Mouse (Mus musculus): ENCODE data around the gene Rapgef1. TPM values are rescaled to one million over a fixed set of nuclear protein-coding genes. Genes with fewer than 3 reads are reported as not detected.

Rapgef1 gene
- total RNA-seq, 2 experiments from 2014 or later: 45.4 to 49.9 TPM

DNA sequence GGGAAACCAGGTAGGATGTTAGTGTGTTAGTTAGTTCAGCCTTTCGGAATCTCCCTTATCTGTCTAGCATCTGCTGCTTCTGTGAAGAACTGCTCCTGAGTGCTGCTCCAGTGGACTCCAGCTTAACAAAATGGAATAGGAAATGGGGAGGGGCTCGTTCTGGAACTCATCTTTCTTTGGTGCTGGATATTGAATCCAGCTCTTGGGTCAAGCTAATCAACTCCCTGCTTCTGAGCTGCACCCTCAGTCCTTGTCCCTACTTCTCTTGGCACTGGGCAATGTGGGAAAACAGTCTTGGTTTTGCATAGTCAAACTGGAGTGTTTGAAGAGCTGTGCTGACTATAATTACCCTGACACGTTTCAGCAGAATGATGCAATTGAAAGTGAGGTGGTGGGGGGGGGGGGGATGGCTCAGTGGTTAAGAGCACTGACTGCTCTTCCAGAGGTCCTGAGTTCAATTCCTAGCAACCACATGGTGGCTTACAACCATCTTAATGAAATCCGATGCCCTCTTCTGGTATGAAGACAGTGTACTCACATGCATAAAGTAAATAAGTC, 25.6 kb downstream of the Rapgef1 start:
- DNase-seq: no peak

DNA sequence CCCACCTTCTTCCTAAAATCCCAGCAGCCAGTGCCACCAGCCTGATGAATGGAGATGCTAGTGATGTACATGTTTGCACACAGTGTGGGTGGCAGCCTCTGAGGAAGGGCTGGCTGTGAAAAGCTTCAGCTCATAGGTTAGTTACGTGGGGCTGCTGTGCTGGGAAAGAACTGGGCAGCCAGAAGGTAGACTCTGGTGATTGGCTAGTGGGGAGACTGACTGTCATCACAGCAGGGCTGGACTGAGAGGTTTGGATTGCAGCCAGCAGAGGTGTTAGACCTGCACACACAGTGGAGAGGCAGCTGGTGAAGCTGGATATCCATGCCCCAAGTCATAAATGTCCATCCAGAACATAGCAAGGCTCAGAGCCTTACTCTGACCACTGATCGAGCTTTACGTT, 27.1 kb downstream of the Rapgef1 start:
- no peak for DNase-seq

DNA sequence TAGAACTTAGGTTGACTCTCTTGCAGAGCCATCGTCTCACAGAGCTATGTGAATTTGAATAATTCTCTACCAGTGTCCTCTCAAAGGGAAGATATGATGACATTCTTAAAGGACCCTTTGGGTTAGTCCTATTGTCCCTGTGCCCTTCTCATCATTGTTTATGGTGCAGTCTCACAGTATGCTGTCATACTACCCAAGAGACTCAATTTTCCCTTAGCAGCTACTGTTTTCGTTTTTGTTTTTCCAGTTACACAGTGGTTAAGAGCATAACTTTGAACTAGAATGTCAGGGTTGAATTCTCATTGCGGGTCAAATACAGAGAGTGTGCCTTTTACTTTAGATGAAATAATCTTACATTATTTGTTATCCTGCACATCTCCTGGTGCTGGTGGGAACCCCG, 27.6 kb downstream of the Rapgef1 start:
- no peak for DNase-seq

DNA sequence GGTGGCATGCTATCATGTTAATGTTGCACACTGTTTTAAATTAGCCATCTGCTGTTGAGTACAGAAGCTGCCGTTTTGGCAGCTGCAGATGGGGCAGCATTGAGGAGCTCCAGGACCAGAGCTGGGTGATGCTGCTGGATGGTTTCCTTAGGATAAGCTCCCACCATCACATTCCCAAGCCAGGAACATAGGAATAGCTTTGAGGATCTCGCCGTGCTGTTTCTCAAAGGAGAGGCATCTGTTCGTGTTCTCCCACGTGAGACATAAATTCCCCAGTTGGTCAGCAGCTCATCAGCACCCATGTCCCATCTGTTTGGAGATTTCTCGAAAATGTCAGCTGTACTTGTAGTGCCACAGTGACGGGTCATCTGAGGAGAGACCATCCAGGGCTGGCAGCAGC, 28.3 kb downstream of the Rapgef1 start:
- DNase-seq: no peak

DNA sequence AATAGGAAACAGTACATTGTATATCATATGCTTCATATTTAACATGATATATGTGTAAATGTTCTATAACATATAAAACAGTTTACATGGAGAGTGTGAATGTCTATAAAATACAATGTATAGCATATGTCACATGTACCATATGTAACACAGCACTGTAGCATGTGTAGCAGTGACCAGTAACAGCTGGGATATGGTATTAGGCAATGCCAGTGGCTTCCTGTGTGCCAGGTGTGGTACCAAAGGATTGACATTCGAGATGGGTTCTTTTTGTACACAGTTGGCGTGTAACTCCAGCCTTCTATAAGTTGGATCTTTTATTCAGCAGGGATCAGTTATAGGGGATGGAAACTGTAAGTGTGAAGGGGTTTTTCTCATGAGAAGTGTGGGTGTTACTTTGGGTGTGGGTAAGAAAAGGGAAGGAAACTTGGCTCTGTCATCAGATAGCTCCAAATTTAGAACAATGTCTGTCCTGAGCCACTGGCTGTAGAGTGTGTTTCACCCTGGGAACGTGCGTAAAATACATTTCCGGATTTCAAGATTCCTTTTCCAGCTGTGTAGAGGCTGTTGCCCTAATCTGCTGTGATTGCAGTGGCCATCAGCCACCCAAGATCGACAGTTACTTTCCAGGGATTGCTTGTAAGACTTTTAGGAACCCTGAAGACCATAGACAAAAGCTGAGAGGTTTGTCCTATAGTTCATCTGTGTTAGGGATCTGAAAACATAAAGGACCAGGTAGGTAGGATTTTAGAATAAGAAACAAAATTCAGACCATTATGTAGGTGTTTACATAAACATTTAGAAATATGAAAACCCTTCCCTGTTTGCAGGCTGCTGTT, 29.7 kb downstream of the Rapgef1 start:
- no peak for DNase-seq

- peak; percentile 57 to 74 for DNase-seq
These were observed 30.4 kb downstream of the Rapgef1 start for GRCm38 (mm10) chr2:29649795-29650457.

GRCm38 (mm10) chr2:29651876-29652275, 32.4 kb downstream of the Rapgef1 start:
- no peak for DNase-seq

- no peak for DNase-seq
These were observed 35.9 kb downstream of the Rapgef1 start for GRCm38 (mm10) chr2:29655433-29655832.

DNA sequence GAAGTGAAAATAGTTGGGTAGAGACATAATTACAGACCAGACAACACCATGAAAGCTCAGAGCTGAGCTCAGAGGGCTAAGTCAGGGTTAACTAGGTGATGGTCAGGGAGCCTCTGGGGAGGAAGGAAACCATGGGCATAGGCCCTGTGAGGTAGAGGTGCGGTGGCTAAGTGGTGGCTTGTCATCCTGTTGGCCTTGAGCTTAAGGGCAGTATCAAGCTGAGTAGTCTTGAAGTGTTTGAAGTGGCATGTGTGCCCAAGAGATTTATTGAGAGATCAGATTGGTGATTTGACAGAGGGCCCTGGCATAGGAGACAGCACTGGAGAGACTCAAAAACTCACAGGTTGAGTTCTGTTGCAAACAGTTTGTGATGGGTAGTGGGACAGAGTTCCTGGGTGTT, 36.6 kb downstream of the Rapgef1 start:
- no peak for DNase-seq

GRCm38 (mm10) chr2:29657089-29657488, 37.6 kb downstream of the Rapgef1 start:
- no peak for DNase-seq

DNA sequence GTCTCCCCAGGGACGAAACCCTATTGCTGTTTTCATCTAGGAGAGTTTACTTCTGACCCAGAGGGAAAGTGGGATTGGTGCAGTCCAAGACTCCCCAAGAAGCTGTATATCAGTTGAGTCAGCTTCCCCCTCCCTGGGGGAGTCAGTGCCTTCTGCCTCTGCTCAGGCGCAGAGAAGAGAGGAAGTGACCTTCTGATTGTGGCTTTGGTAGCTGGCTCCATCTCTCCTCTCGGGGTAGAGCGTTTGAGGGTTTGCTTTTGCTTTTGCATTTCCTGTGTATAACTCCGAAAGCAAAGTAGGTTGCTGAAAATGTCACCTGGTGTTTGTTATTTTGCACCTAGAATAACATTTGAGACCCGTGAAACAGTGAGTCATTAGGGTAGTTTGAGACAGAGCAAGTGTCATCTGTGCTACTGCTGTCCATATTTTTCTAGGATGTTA, 42.3 kb downstream of the Rapgef1 start:
- peak; percentile 45 to 69 for DNase-seq

DNA sequence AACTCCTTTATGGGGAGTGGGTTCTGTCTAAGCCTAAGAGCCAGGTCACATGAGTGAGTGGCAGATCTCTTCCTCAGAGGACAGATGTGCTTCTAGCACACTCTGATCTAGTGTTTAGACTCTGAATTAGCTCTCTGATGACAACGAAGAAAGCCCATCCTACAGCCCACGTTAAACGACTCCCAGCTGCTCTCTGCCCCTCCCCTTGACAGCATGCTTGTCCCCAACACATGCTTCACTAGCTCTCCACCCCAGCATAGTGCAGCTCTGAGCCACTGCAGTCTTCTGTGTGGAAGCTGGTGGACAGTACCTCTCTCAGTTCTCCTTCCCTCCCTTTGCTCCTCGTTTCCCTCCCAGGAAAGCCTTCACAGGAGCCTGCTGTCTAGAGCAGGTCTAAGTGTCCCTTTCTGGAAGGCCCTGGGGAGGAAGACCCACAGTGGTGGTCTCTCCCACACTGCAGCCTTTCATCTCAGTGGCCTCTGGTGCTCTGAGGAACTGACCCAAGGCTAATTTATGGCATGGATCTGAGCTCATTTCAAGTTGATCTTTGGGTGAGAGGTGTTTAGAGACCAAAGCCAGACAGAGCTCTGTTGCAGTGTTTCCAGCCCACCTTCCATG, 43.8 kb downstream of the Rapgef1 start:
- DNase-seq: no peak

DNA sequence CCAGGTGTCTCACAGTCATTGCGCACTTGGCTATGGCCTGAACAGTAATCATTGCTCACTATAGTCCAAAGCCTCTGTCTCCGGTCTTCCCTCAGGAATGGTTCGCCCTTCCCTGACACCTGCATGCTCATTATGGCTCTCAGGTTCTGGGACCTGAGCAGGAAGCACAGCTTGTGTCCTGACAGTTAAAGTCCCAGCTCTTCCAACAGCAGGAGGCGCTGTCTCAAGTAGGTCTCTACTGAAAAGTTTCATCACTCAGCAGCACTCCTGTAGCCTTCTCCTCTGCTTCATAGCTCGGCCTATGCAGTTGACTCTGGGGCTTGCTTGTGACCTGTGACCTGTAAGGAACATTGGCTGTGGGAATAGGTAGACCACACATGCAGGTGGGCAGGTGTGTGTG, 45.9 kb downstream of the Rapgef1 start:
- DNase-seq: no peak

DNA sequence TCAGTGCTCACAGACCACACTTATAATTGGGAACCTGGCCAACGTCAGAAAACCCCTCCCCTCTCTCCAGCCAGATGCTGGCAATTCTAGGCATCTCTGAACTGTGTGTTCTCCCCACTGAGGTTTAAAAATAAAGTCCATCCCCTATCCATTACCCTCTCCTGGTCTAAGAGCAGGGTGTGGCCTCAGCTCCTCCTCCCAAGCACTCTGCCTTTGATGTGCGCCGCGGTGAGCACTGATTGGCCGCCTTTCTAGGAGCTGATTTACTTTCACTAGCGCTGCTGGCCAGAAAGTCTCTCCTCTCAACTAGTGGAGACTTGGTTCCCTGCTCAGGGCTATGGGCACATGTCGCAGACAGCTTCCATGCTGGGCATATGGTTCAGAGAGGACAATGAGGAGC, 47.1 kb downstream of the Rapgef1 start:
- peak; percentile 72 to 73 for DNase-seq

DNA sequence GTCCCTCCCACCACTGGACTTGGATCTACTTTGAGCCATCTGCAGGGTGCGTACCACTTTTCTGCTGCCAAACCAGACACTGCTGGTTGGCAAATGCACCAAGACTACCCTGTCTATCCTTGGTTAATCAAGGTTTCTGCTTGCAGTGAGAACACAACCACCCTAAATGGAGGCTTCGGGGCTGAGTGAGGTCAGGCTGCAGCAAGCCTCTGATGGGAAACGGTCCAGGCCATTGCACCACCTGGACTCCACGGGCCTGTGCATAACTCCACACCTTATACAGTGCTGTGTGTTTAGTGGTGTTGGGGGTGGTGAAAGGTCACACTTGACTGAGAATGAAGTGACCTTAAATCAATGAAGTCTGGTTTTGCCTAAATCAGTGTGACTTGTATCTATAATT, 47.6 kb downstream of the Rapgef1 start:
- DNase-seq: no peak

DNA sequence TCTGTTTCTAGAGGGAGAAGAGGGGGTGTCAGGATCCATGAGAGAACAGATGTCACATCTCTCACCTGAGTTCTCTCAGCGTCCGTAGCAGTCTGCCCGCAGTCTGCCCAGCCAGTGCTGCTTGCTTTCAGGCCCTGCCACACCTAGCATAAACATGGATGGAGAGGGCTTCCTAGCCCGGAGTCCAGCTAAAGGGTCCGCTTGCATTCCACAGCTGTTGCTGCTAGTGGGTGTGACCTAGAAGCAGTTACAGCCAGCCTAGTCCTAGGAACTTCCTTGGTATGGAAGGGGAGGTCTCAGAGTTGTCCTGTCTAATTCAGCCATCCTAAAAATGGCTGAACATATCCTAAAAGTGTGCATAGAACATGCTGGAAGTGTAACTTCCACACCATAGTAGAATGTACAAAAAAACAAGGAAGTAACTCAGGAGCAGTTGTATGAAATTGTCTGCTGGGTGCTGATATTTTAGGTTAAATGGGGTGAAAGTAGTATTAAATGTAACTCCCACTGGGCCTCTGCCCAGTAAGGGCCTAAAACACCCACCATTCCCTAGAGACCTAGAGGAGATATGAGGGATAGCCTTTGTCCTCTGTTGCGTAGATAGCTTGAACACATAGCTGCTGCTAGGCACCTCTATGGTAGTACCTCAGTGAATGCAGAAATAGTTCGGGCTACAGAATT, 48.6 kb downstream of the Rapgef1 start:
- DNase-seq: no peak

GRCm38 (mm10) chr2:29668963-29669362, 49.4 kb downstream of the Rapgef1 start:
- DNase-seq: no peak

DNA sequence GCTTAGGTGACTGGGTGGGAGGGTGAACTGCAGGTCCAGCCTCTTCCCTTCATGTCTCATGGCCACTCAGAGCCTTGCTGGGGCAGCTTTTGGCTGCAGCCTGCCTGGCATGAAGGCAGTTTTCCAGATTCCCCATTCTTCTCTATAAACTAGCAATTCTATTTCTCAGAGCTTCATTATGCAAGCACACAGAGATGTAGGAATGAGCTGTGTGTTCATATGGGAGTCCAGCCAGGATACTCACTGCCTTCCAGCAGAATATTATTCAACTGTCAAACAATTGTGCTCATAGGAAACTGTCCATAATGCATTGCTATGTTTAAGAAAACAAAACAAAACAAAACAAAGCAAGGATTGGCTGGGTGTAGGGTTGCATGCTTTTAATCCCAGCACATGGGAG, 50.2 kb downstream of the Rapgef1 start:
- DNase-seq: no peak

DNA sequence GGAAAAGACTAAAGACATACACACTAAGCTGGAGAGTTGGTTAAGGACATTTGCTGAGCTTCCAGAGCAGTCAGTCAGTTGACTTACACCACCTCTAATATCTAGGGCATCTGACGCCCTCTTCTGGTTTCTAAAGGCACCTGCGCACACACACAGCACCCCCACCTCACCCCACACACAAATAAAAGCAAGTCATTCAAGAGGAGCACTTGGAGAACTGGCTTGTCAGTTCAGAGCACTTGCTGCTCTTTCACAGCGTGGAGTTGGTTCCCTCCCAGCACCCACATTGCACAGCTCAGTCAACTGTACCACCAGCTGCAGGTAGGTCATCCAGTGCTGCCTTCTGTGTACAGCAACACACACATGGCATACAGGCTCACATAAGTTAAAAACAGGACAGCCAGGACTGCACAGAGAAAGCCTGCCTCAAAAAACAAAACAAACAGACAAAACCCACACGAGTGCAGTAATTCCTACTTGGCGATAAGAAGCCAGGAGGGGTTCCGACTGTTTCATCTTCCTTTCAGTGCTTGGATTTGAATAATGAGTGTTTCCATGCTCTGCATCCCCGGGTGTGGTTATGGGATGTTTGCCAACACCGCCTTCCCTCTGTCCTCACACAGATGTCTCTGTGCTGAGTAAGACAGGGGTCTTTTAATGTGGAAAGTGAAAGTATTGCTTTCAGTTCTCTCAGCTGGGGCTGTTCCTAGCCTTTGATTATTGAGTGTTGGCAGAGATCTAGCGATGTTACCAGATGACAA, 50.9 kb downstream of the Rapgef1 start:
- DNase-seq: peak; percentile 48 to 62

DNA sequence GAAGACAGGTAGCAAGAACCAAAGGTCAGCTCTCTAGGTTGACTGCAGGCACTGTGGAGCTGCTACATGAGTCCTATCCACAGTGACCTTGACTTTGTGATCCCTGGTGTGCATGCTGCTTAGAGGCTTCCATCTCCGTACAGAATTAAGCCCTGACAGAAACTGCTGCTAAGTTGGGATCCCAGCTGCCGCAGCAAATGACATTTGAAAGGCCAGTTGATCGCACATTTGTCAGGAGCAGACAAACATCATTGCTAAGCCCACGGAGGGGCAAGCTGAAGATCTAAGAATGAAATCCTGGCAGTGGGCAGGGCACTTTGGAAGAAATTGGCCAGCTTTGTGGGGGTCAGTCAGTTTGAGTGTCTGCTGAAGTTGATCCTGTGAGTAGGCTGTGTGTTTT, 51.9 kb downstream of the Rapgef1 start:
- DNase-seq: no peak

GRCm38 (mm10) chr2:29671856-29672255, 52.3 kb downstream of the Rapgef1 start:
- no peak for DNase-seq
